Mouse (Mus musculus) hindbrain, embryonic 10.5 days (tissue): ENCODE measurements at regions not wholly inside any gene's neighbourhood (a gene's known extent, or its start where the extent isn't known, plus 50 kb on each side); places are given as distances from the start of the nearest gene placed in this dataset.

Experiments
- DNase-seq: peaks from one replicate; pipeline ENCODE4 v3.0.0-alpha.2; 2017; ENCODE audit warnings: low spot score
- H3K27ac ChIP-seq: fragments of 300-500 bp; sonication (generic); 2 replicates; pipeline ENCODE4 v1.5.1; 2016; ENCODE audit warnings: mild to moderate bottlenecking, moderate library complexity
- H3K27me3 ChIP-seq: fragments of 300-500 bp; sonication (generic); 2 replicates; pipeline ENCODE4 v1.6.1; 2016; ENCODE audit warnings: mild to moderate bottlenecking; ENCODE audit not compliant: poor library complexity, insufficient read depth, severe bottlenecking
- H3K36me3 ChIP-seq: fragments of 300-500 bp; sonication (generic); 2 replicates; pipeline ENCODE4 v1.6.1; 2016; ENCODE audit warnings: mild to moderate bottlenecking, moderate library complexity
- H3K4me1 ChIP-seq: fragments of 300-500 bp; sonication (generic); replicated peaks from 2 replicates; pipeline ENCODE4 v1.6.1; 2016; ENCODE audit warnings: mild to moderate bottlenecking
- H3K4me3 ChIP-seq: fragments of 300-500 bp; sonication (generic); 2 replicates; pipeline ENCODE4 v1.5.1; 2016; ENCODE audit warnings: mild to moderate bottlenecking, moderate library complexity
- H3K9me3 ChIP-seq: fragments of 300-500 bp; sonication (generic); 2 replicates; pipeline ENCODE4 v1.6.1; 2016; ENCODE audit warnings: mild to moderate bottlenecking, moderate library complexity
- WGBS: fragments of 180-500 bp; shearing (Covaris S2); methylation state at CpG from one replicate; pipeline ENCODE4 v1.1.7; 2016; 5-methylcytosine and 5-hydroxymethylcytosine counted together

- Histone ChIP-seq H3K4me3 (no peak overlapping the region), H3K27ac (no peak overlapping the region), H3K36me3 (no peaks in the 10 kb centered on the region), H3K27me3 (no peaks in the 10 kb centered on the region), H3K4me1 (peaks cover 5% of the 10 kb centered on the region; the same call in 1 of the 2 replicates), H3K9me3 (no peaks in the 10 kb centered on the region)
- no peak for DNase-seq
- WGBS, result 65% methylated on average over 15 of the region's 15 CpGs
Observed at GRCm38 (mm10) chr10:43707821-43708373, 129.8 kb downstream of the Cd24a start.

- peaks cover 5% of the 10 kb centered on the region; the same call in 1 of the 2 replicates for H3K4me1 ChIP-seq
- no peak overlapping the region for H3K27ac ChIP-seq
- DNase-seq, result no peak
- no peak overlapping the region for H3K4me3 ChIP-seq
- no peaks in the 10 kb centered on the region for H3K27me3 ChIP-seq
- WGBS, result 94% methylated on average over 6 of the region's 6 CpGs
- no peaks in the 10 kb centered on the region for H3K36me3 ChIP-seq
- H3K9me3 ChIP-seq, result no peaks in the 10 kb centered on the region
Observed at GRCm38 (mm10) chr10:43709278-43710033, 131.4 kb downstream of the Cd24a start.

DNA sequence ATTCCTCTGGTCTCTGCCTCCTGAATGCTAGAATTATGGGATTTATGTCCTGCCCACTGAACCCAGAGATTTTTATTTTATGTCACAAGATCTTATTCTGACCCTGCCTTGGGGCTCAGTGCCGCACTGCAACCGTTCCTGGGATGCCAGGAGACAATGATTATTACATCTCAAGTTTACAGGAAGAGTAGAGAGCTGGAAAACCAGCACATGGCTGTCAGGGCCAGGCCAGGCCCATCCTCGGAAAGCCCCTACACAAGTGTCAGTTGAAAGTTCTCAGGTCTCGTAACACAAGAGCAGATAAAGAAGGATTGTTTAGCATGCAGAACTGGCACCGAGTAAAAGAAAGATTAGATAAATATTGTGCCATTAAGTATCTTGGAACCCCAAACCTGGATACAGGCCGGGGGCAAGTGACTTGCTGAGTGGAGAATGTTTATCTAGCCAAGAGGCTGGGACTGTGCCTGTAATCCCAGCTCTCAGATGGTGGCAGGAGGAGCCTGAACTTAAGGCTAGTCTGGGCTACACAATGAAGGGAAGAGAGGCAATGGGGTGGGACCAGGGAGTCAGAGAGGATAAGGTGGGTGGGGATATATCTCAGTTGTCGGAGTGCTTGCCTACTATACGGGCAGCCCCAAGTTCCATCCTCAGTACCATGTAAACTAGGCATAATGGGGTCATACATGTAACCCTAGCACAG is 132.3 kb downstream of the Cd24a start:
- WGBS, result 85% methylated on average over 8 of the region's 8 CpGs
- no peaks in the 10 kb centered on the region for H3K27me3 ChIP-seq
- H3K4me3 ChIP-seq, result no peak overlapping the region
- H3K36me3 ChIP-seq, result no peaks in the 10 kb centered on the region
- no peak for DNase-seq
- H3K27ac ChIP-seq, result no peak overlapping the region
- no peaks in the 10 kb centered on the region for H3K9me3 ChIP-seq
- H3K4me1 ChIP-seq, result peaks cover 5% of the 10 kb centered on the region; the same call in 1 of the 2 replicates

DNA sequence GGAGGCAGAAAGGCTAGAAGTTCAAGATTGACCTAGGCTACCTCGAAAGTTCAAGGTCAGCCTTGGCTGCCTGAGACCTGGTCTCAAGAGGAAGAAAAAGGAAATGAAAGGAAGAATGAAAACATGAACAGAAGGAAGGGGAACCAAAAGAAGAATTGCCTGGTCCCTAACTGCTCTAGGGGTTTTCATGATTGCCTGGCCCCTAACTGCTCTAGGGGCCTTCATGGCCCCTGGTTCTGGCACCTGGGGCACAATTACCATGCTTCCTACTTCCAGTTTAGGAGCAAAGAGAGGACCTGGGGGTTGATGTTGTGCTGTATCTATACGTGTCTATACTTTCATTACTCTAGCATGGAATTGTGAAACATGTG is 132.8 kb downstream of the Cd24a start:
- Histone ChIP-seq H3K9me3 (no peaks in the 10 kb centered on the region), H3K4me1 (peaks cover 5% of the 10 kb centered on the region; the same call in 1 of the 2 replicates), H3K27me3 (no peaks in the 10 kb centered on the region), H3K27ac (no peak overlapping the region), H3K4me3 (no peak overlapping the region), H3K36me3 (no peaks in the 10 kb centered on the region)
- 79% methylated on average over 2 of the region's 2 CpGs for WGBS
- DNase-seq, result no peak

DNA sequence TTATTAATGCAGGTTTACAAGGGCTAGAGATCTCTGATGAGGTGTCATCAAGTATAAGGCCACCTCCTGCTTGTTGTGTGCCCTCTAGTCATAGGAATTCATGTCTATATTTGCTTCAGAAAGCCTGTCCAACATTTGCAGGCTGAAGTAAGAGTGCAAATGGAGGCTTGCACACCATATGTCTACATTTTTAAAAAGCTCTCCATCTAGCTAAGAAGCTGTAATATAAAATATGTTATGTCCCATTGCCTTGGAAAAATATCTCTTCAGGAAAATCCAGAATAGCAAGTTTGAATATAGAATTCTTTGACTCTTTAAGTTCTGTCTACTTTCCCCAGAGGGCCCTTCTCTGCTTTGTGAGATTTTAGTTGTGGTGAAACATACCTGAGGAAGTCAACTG is 134.6 kb downstream of the Cd24a start:
- Histone ChIP-seq H3K36me3 (no peaks in the 10 kb centered on the region), H3K27ac (no peak overlapping the region), H3K9me3 (no peaks in the 10 kb centered on the region), H3K4me1 (peaks cover 2% of the 10 kb centered on the region; the same call in 1 of the 2 replicates), H3K27me3 (no peaks in the 10 kb centered on the region), H3K4me3 (no peak overlapping the region)
- no peak for DNase-seq

- no peaks in the 10 kb centered on the region for H3K9me3 ChIP-seq
- DNase-seq, result no peak
- peaks cover 27% of the 10 kb centered on the region for H3K4me1 ChIP-seq
- H3K36me3 ChIP-seq, result no peaks in the 10 kb centered on the region
- 0 out of 2 replicates have a peak overlapping the region, but pooled peaks have one; percentile 50 for H3K27ac ChIP-seq
- WGBS, result 58% methylated on average over 13 of the region's 13 CpGs
- H3K4me3 ChIP-seq, result no peak overlapping the region; the same call in 1 of the 2 replicates
- H3K27me3 ChIP-seq, result peaks cover 4% of the 10 kb centered on the region; the same call in 1 of the 2 replicates
Observed at GRCm38 (mm10) chr10:43718768-43719167, 140.7 kb downstream of the Cd24a start.

DNA sequence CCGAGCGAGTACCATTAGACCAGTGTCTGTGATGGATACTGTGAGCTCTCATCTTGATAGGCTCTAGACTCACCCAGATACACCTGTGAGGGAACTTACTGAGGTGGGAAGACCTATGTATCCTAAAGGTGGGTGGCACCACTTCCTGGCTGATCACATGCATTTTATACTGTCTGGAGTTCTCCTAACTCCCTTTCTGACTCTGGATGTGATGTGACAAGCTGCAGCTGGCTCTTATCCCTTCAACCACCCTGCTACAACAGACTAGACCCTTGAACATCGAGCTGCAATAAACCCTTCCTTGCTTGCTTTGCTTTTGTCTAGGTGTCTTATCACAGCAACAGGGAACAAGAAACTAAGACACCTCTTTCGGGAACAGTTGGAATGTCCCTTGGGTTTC is 143.3 kb downstream of the Cd24a start:
- 89% methylated on average over 4 of the region's 4 CpGs for WGBS
- Histone ChIP-seq H3K4me3 (no peak overlapping the region), H3K9me3 (no peaks in the 10 kb centered on the region), H3K27me3 (peaks cover 15% of the 10 kb centered on the region; the same call in 1 of the 2 replicates), H3K4me1 (peaks cover 30% of the 10 kb centered on the region), H3K27ac (no peak overlapping the region), H3K36me3 (no peaks in the 10 kb centered on the region)
- no peak for DNase-seq

DNA sequence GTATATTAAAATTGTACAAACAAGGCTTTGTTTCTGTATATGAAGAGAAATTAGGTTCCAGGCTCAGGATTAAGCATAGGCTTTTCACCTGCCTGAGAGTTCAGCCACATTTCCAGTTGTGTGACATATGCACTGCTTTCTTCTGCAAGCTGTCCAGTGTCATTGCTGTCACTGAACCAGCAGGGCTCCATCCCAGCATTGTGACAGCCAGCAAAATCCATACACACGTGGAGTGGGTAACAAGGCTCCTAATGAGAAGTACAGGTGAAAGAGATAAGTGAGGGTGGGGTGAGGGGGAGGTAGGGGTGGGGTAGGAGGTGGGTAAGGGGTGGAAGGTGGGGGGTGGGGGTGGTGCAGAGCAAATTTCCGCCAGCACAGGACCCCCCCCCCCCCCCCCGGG is 144.1 kb downstream of the Cd24a start:
- 3% methylated on average over 3 of the region's 3 CpGs for WGBS
- Histone ChIP-seq H3K9me3 (no peaks in the 10 kb centered on the region), H3K27ac (peak overlapping the region; percentile 85), H3K36me3 (no peaks in the 10 kb centered on the region), H3K4me1 (peaks cover 30% of the 10 kb centered on the region), H3K4me3 (peak overlapping the region; percentile 51; the same call in 1 of the 2 replicates), H3K27me3 (peaks cover 15% of the 10 kb centered on the region; the same call in 1 of the 2 replicates)
- DNase-seq, result no peak

- peak overlapping the region; percentile 85 for H3K27ac ChIP-seq
- H3K9me3 ChIP-seq, result no peaks in the 10 kb centered on the region
- peak; percentile 62 for DNase-seq
- H3K4me3 ChIP-seq, result peak overlapping the region; percentile 51
- H3K27me3 ChIP-seq, result peaks cover 15% of the 10 kb centered on the region; the same call in 1 of the 2 replicates
- H3K4me1 ChIP-seq, result peaks cover 30% of the 10 kb centered on the region
- WGBS, result 3% methylated on average over 23 of the region's 23 CpGs
- H3K36me3 ChIP-seq, result no peaks in the 10 kb centered on the region
Observed at GRCm38 (mm10) chr10:43722711-43723614, 144.9 kb downstream of the Cd24a start.

GRCm38 (mm10) chr10:43723615-43723937 is 145.5 kb downstream of the Cd24a start:
- no peaks in the 10 kb centered on the region for H3K36me3 ChIP-seq
- H3K27ac ChIP-seq, result peak overlapping the region; percentile 85
- H3K27me3 ChIP-seq, result peaks cover 15% of the 10 kb centered on the region; the same call in 1 of the 2 replicates
- H3K4me3 ChIP-seq, result peak overlapping the region; percentile 51
- DNase-seq, result no peak
- peaks cover 29% of the 10 kb centered on the region for H3K4me1 ChIP-seq
- no peaks in the 10 kb centered on the region for H3K9me3 ChIP-seq
- under 1% methylated on average over 12 of the region's 12 CpGs for WGBS

GRCm38 (mm10) chr10:43727746-43728145 is 149.7 kb downstream of the Cd24a start:
- DNase-seq, result no peak
- 87% methylated on average over 6 of the region's 6 CpGs for WGBS
- Histone ChIP-seq H3K9me3 (no peaks in the 10 kb centered on the region), H3K36me3 (no peaks in the 10 kb centered on the region), H3K4me3 (no peak overlapping the region), H3K27me3 (peaks cover 11% of the 10 kb centered on the region; the same call in 1 of the 2 replicates), H3K4me1 (peaks cover 16% of the 10 kb centered on the region), H3K27ac (no peak overlapping the region)

DNA sequence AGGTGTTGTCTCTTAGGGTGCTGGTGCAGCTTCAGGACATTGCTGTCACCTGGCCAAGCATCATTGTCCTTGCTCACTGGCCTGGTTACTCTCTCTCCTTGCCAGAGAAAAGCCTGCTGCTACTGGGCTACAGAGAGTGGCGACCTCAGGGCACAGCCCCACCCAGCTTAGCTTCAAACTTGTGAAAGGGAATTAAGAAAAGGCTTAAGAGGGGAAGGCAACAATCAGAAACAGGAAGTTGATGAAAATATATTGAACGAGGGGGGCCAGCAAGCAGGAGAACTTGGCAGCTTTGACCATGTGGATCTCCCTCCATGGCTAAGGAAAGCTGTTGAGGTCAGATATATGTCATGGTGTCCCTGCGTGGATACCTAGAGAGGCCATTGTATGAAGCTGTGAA is 151.1 kb downstream of the Cd24a start:
- peaks cover 11% of the 10 kb centered on the region; the same call in 1 of the 2 replicates for H3K27me3 ChIP-seq
- H3K9me3 ChIP-seq, result no peaks in the 10 kb centered on the region
- H3K27ac ChIP-seq, result no peak overlapping the region
- no peak overlapping the region for H3K4me3 ChIP-seq
- 65% methylated on average over 3 of the region's 3 CpGs for WGBS
- DNase-seq, result no peak
- H3K4me1 ChIP-seq, result peaks cover 3% of the 10 kb centered on the region; the same call in 1 of the 2 replicates
- no peaks in the 10 kb centered on the region for H3K36me3 ChIP-seq
